Mouse (Mus musculus): ENCODE measurements around the gene Pheta2.

DNA sequence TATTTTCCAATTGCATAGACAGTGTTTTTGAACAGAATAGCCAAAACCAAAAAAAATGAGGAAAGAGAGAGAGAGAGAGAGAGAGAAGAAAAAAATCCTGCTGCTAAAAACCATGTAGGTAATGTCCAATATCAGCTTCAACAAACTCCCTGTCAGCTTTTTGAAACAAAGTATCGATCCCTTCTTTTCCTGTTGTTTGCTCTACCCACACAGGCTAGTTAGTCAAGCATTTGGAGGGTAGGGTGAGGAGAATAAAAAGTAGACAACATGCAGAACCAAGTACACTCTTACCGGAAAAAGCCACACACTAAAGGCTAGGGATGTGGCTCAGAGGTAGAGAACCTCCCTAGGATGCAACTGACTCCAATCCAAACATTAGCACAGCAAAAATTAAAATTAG is 47.0 kb downstream of the Pheta2 start:
- no peak for TF ChIP-seq CTCF (IDR thresholded peaks at IDR 0.05; ENCODE audit: control insufficient read depth, insufficient read depth, low read length)
- no peak for TF ChIP-seq POLR2A (IDR thresholded peaks at IDR 0.05; ENCODE audit: borderline replicate concordance, control insufficient read depth, low read depth, low read length)

All from bone marrow, adult 2 months (tissue).